Mouse (Mus musculus) layer of hippocampus, adult 6 months (tissue): ENCODE data around the gene Hcrt. TPM values are rescaled to one million over a fixed set of nuclear protein-coding genes. Genes with fewer than 3 reads are reported as not detected.

Experiments
- long read RNA-seq, 2 experiments: library from polyadenylated mRNA; unstranded; transcript quantifications; one replicate each; pipeline ENCODE4 v2.0.0; 2019 to 2020
- polyA plus RNA-seq: library from polyadenylated mRNA; unstranded; fragments of <200 nt; fragmentation: Nextera tagmentation; gene quantifications from 2 replicates; pipeline ENCODE4 v1.2.3, GENCODE M21; 2021

Hcrt gene
- polyA plus RNA-seq, result not detected in 2 replicates
- long read RNA-seq, experiment 1, result 0 reads
- long read RNA-seq, experiment 2, result 0 reads

DNA sequence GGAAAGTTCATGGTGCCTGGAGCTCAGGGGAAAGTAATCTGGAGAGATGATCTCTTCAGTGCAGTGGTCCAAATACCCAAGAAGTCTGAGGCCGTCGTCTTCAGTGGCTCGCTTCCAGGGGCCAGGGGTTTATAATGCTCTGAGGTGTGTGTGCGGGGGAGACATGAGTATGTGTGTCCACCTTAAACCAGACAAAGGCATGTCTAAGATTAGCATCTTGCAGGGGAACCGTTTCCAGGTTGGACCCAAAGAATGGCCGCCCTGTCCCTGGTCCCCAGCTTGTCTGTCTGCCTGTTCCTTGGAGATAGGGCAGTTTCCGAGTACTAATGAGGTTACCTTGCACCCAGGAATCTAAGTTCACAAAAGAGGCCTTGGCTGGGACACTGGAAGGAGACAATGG, at the start of gene Hcrt:
Gene Hcrt (minus strand): TSS at position 101 of the 400 bp plus-strand sequence.

DNA sequence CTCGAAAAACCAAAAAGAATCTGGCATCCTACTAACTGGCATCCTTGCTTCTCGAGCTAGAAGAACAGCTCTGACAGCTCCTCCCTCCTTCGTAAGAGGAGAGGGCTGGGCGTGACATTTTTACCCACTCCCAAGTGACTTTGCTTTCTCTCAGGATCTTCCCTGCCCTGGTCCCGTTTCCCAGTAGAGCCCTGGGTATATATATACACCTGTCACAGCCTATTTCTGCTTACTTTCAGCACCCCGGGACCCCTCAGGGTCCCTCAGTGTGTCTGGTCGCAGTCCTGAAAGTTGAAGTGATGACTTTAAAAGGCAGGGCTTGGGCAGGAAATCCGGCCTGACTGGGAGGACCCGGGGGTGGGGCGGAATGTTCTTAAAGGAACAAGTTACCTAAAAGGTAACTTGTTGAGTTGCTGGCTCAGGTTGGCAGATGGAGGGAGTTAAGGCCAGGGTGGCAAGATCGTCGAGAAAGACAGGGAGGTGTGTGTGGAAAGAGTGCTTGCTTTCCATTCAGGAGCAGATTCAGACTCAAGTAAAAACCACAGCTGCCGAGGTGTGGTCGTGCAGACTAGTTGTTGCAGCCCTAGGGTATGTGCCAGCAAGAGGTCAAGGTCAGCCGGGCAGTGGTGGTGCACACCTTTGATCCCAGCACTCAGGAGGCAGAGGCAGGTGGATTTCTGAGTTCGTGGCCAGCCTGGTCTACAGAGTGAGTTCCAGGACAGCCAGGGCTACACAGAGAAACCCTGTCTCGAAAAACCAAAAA, 8.1 kb upstream of the Hcrt start, which contains the start of gene Ghdc:
Gene Ghdc (minus strand): TSS at position 312 of the 763 bp plus-strand sequence.

DNA sequence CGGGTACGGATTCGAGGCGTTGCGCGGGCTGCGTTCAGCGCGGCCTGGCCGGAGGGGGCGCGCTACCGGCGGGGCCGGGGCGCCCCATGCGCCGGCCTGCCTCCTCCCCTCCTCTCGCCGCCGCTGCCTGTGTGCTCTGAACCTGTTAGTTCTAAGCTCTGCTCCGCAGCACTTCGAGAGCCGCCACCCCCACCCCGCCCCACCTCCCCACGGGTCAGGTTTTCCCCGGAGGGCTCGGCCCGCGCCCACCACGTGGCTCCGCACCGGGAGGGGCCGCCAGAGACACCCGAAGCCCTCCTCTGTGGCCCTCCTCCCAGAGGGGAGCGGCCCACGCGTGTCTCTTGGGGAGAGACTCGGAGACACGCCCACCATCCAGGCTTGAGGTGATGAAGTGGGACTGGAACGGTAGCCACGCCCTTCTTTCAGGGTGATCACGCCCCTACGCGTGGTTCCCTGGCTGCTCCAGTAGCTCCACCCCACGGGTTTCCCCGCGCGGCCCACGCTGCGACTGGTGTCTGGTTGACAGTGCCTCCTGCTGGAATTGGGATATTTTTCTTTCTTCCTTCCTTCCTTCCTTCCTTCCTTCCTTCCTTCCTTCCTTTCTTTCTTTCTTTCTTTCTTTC, 3.0 kb downstream of the Hcrt start, which contains the start of gene Kcnh4:
Gene Kcnh4 (minus strand): TSS at position 332 of the 623 bp plus-strand sequence.

DNA sequence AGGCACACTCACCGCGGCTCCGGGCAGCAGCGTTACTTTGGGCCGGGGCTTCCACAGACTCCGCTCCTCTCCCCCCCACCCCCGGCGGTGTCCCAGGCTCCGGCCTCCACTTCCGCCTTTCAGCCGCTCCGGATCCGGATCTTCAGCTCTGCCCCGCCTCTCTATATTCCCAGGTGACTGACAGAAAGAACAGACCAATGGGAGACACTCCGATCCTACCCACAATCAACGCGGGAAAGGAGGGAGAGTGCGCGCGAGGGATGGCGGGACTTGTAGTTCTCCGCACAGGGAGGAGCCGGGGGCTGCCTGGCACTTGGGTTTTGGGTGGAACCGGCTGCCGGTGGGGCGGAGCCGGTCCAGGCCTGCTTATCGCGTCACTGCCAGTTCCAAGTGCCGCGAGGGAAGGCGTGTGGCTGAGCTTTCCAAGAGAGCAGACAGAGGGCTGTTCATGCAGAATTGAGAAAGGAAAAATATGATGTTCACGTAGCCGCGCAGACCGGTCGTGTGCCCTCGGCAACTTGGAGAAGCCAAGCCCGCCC, 24.6 kb downstream of the Hcrt start, which contains the start of gene Rab5c:
Gene Rab5c (minus strand): TSS at position 150 of the 539 bp plus-strand sequence.

DNA sequence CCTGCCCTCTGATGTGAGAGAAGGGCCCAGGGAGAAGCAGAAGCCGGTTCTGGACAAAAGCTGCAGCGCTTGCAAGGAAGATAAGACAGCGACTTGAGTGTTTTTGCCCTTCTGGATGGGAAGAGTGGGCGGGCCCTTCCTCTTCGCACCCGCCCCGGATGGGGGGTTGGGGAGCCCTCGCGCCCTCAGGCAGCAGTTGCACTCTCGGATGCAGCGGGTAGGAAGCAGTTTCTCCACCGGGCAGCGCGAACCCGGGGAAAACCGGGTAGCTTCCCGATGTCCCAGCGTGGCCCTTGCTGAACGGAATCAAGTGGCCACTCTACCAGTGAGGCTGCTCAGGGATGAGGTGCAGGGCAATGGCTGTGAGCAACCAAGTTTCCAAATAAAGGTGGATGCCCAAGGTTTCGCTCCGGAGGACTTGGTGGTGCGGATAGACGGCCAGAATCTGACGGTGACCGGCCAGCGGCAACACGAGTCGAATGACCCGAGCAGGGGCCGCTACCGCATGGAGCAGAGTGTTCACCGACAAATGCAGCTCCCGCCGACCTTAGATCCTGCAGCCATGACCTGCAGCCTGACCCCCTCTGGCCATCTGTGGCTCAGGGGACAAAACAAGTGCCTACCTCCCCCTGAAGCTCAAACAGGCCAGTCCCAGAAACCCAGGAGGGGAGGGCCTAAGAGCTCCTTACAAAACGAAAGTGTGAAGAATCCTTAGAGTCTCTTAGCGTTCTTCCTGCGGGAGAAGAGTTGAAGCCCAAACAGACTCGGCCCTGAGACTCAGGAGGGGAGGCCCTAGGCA, 48.8 kb downstream of the Hcrt start, which contains the start of gene Hspb9:
Gene Hspb9 (plus strand): TSS at position 116 of the 799 bp plus-strand sequence.

DNA sequence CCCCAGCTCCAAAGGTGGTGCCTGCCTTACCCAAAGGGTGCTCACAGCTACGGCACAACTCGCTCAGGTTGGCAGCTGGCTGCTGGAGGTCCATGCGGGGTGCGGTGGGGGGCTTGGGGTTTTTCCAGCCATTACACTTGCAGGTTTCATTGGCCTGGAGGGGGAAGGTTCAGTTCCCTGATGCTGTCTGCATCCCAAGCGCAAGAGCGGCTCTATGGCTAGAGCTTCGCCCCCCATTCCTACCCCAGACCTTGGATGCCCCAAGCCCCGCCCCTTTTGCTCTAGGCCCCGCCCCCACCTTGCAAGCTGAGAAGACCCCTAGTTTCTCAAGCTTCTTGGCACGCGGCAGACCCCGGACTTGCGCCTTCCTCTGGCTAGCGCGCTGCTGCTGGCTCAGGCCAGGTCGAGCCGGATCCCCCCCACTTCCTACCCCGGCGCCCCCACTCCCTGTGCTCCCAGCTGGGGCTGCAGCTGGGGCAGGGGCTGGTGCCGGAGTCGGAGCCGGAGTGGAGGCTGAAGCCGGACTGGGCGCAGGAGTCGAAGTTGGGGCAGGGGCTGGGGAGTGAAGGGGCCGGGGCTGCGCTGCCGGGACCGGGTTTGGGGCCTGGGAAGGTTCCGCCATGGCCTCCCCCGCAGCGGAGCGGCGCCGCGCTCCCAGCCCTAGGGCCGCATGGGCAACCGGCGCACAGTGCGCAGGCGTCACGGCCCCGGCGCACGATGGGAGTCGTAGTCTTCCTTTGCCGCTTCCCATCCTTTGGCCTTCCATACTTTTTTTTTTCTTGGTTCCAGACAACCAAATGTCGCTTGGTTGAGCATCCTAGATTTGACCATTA, 50.7 kb downstream of the Hcrt start, which contains the start of gene Kat2a:
Gene Kat2a (minus strand): TSS at position 683 of the 833 bp plus-strand sequence.

Other genes starting within 250 kb of the Hcrt start
- 84.9 and 99.2 TPM in 2 replicates for gene Acly, start 234.9 kb downstream of the Hcrt start, polyA plus RNA-seq
- 0.93 and 1.8 TPM in 2 replicates for gene Ttc25, start 217.3 kb downstream of the Hcrt start, polyA plus RNA-seq
- gene Cnp, start 188.0 kb downstream of the Hcrt start, polyA plus RNA-seq, result 455 and 528 TPM in 2 replicates
- 15.1 and 15.8 TPM in 2 replicates for gene Nkiras2, start 143.7 kb downstream of the Hcrt start, polyA plus RNA-seq
- 80.2 and 86.1 TPM in 2 replicates for gene Dnajc7, start 142.8 kb downstream of the Hcrt start, polyA plus RNA-seq
- 0.10 and 0.11 TPM in 2 replicates for gene Zfp385c, start 70.5 kb downstream of the Hcrt start, polyA plus RNA-seq
- gene Dhx58, start 58.7 kb downstream of the Hcrt start, polyA plus RNA-seq, result 0.87 and 1.2 TPM in 2 replicates
- 14.9 and 15.6 TPM in 2 replicates for gene Kat2a, start 50.5 kb downstream of the Hcrt start, polyA plus RNA-seq
- gene Hspb9, start 49.1 kb downstream of the Hcrt start, polyA plus RNA-seq, result not detected in 2 replicates
- gene Rab5c, start 24.7 kb downstream of the Hcrt start, polyA plus RNA-seq, result 37.1 and 48.7 TPM in 2 replicates
- gene Kcnh4, start 3.0 kb downstream of the Hcrt start, polyA plus RNA-seq, result 0.14 and 0.23 TPM in 2 replicates
- gene Ghdc, start 8.0 kb upstream of the Hcrt start, polyA plus RNA-seq, result 5.4 TPM in 2 replicates
- 3.4 and 3.5 TPM in 2 replicates for gene Stat5b, start 87.8 kb upstream of the Hcrt start, polyA plus RNA-seq
- gene Stat5a, start 96.4 kb upstream of the Hcrt start, polyA plus RNA-seq, result 1.3 and 1.7 TPM in 2 replicates
- 22.6 and 24.9 TPM in 2 replicates for gene Stat3, start 176.6 kb upstream of the Hcrt start, polyA plus RNA-seq
- gene Cavin1, start 208.0 kb upstream of the Hcrt start, polyA plus RNA-seq, result 11.1 and 19.8 TPM in 2 replicates
- gene Atp6v0a1, start 246.5 kb upstream of the Hcrt start, polyA plus RNA-seq, result 149 and 167 TPM in 2 replicates